Mouse (Mus musculus) gastrocnemius, postnatal 14 days (tissue): ENCODE measurements around the gene Gm20388. TPM values are rescaled to one million over a fixed set of nuclear protein-coding genes. Genes with fewer than 3 reads are reported as not detected.

Experiments
- DNase-seq: peaks from one replicate; pipeline ENCODE4 v3.0.0; 2021; ENCODE audit warnings: mixed read lengths
- intact Hi-C: fragments of 180-260 bp; cut with DNase I; formaldehyde crosslinking; loops from one replicate; pipeline ENCODE4 v1.15.1; 2025; ENCODE audit warnings: low total_unique reads
- total RNA-seq, 2 experiments: library from RNA; stranded (reverse); gene quantifications; 2 replicates each; pipeline ENCODE4 v1.2.3; 2021

The Gm20388 gene
- total RNA-seq, 2 experiments from 2014 or later: 5.6 to 6.0 TPM

- intact Hi-C loops: no loop called here
- no peak for DNase-seq
Observed at GRCm38 (mm10) chr8:121892875-121893274, 1982.2 kb downstream of the Gm20388 start.

GRCm38 (mm10) chr8:121895910-121896309 is 1985.3 kb downstream of the Gm20388 start:
- DNase-seq: no peak
- intact Hi-C loops: no loop called here

GRCm38 (mm10) chr8:121896476-121897145 is 1986.0 kb downstream of the Gm20388 start:
- intact Hi-C loops: no loop called here
- DNase-seq: no peak

GRCm38 (mm10) chr8:121897205-121897604 is 1986.6 kb downstream of the Gm20388 start:
- no peak for DNase-seq
- intact Hi-C loops: no loop called here

- no peak for DNase-seq
- intact Hi-C loops: no loop called here
Observed at GRCm38 (mm10) chr8:121897871-121898381, 1987.3 kb downstream of the Gm20388 start.

GRCm38 (mm10) chr8:121898401-121898931 is 1987.8 kb downstream of the Gm20388 start:
- intact Hi-C loops: no loop called here
- DNase-seq: peak; percentile 84

GRCm38 (mm10) chr8:121899180-121900044 is 1988.8 kb downstream of the Gm20388 start:
- DNase-seq: no peak
- intact Hi-C loops: no loop called here

- intact Hi-C loops: no loop called here
- peak; percentile 60 for DNase-seq
Observed at GRCm38 (mm10) chr8:121901498-121902236, 1991.0 kb downstream of the Gm20388 start.

- intact Hi-C loops: no loop called here
Observed at GRCm38 (mm10) chr8:121903977-121904376, 1993.3 kb downstream of the Gm20388 start.

GRCm38 (mm10) chr8:121904999-121905398 is 1994.4 kb downstream of the Gm20388 start:
- intact Hi-C loops: no loop called here

More at GRCm38 (mm10) chr8:121903977-121904376, 1993.3 kb downstream of the Gm20388 start:
- DNase-seq: no peak

GRCm38 (mm10) chr8:121905420-121905819 is 1994.8 kb downstream of the Gm20388 start:
- DNase-seq: no peak
- intact Hi-C loops: no loop called here

More at GRCm38 (mm10) chr8:121904999-121905398, 1994.4 kb downstream of the Gm20388 start:
- no peak for DNase-seq

GRCm38 (mm10) chr8:121905864-121906263 is 1995.2 kb downstream of the Gm20388 start:
- no peak for DNase-seq
- intact Hi-C loops: no loop called here

GRCm38 (mm10) chr8:121906542-121907512 is 1996.2 kb downstream of the Gm20388 start:
- intact Hi-C loops: no loop called here
- no peak for DNase-seq

GRCm38 (mm10) chr8:121907587-121908248 is 1997.1 kb downstream of the Gm20388 start, which contains the start of gene Slc7a5:
Gene Slc7a5, minus strand, starts transcription at chr8:121907694.
- intact Hi-C loops: loop anchor here (2.0 kb wide), 1 partner anchor 57 kb away; no protein-coding TSS in a partner anchor

GRCm38 (mm10) chr8:121908378-121909147 is 1997.9 kb downstream of the Gm20388 start:
- intact Hi-C loops: loop anchor here (2.0 kb wide), 1 partner anchor 58 kb away; no protein-coding TSS in a partner anchor
- no peak for DNase-seq

More at GRCm38 (mm10) chr8:121907587-121908248, 1997.1 kb downstream of the Gm20388 start, which contains the start of gene Slc7a5:
- DNase-seq: peak; percentile 98

- intact Hi-C loops: loop anchor here (2.0 kb wide), 1 partner anchor 58 kb away; no protein-coding TSS in a partner anchor
- no peak for DNase-seq
Observed at GRCm38 (mm10) chr8:121909148-121909541, 1998.5 kb downstream of the Gm20388 start.

- intact Hi-C loops: loop anchor here (2.0 kb wide), 2 partner anchors 37 to 59 kb away; no protein-coding TSS in a partner anchor
- DNase-seq: peak; percentile 73
Observed at GRCm38 (mm10) chr8:121909663-121910062, 1999.0 kb downstream of the Gm20388 start.
